Mouse (Mus musculus): ENCODE results near the gene Rsad2.

DNA sequence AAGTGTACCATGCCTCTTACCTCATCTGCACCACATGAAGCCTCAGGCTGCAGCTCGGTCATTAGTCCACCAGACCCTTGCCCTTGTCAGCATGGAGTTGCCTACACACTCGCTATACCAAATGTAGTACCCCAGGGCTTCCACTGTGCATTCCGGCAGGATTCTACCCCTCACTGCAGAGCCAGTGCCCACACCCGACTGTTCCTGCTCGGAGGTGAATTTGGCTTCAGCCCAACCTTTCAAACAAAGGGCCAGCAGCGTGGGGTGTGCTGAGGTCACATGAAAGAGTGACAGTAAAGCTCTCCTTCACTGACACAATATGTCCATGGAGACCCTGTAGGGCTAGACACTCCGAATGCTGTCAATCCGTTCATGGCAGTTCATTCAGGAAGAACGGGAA is 47.5 kb downstream of the Rsad2 start:
- peak; percentile 23 for TF ChIP-seq CTCF (IDR thresholded peaks at IDR 0.05)
- TF ChIP-seq EP300 (IDR thresholded peaks at IDR 0.05) = no peak
